Mouse (Mus musculus) spleen, postnatal 14 days (tissue): ENCODE results near the gene Ptpa.
A peak's percentile ranks its signal among the peaks of the same experiment; 100 is the strongest.
"Not testable (repeated sequence)": the region's sequence is repeated elsewhere in the genome, so short reads cannot be mapped to it uniquely, and the experiment has no call there.

Experiments
- DNase-seq, 2 experiments: peaks; one replicate each; pipeline ENCODE4 v3.0.0; 2021 to 2022; ENCODE audit warnings: low spot score in 2 of 2

Gene Ptpa

GRCm38 (mm10) chr2:30402351-30402826 is 13.4 kb upstream of the Ptpa start:
- no peak for DNase-seq

- DNase-seq = no peak
Observed at GRCm38 (mm10) chr2:30402843-30403242, 13.0 kb upstream of the Ptpa start.

- DNase-seq = no peak
Observed at GRCm38 (mm10) chr2:30403870-30404269, 12.0 kb upstream of the Ptpa start.

- DNase-seq = no peak
Observed at GRCm38 (mm10) chr2:30407221-30407620, 8.6 kb upstream of the Ptpa start.

- DNase-seq = no peak
Observed at GRCm38 (mm10) chr2:30407778-30408177, 8.1 kb upstream of the Ptpa start.

GRCm38 (mm10) chr2:30408452-30409100 is 7.3 kb upstream of the Ptpa start:
- no peak for DNase-seq

GRCm38 (mm10) chr2:30409454-30410176 is 6.2 kb upstream of the Ptpa start:
- no peak for DNase-seq

GRCm38 (mm10) chr2:30413038-30413973 is 2.5 kb upstream of the Ptpa start:
- DNase-seq = no peak

- no peak for DNase-seq
Observed at GRCm38 (mm10) chr2:30414101-30414500, 1.7 kb upstream of the Ptpa start.

- DNase-seq = no peak
Observed at GRCm38 (mm10) chr2:30414681-30415080, 1.2 kb upstream of the Ptpa start.

GRCm38 (mm10) chr2:30415157-30415935 is 493 bp upstream of the Ptpa start, which contains the start of gene Crat:
Gene Crat (minus strand): TSS chr2:30415813.
- DNase-seq = peak; percentile 85 to 87

- no peak for DNase-seq
Observed at GRCm38 (mm10) chr2:30416649-30416965, 768 bp downstream of the Ptpa start.

- DNase-seq = not testable (repeated sequence)
Observed at GRCm38 (mm10) chr2:30417154-30417553, 1.3 kb downstream of the Ptpa start.

- DNase-seq = no peak
Observed at GRCm38 (mm10) chr2:30417595-30418165, 1.8 kb downstream of the Ptpa start.

- DNase-seq = no peak
Observed at GRCm38 (mm10) chr2:30418259-30418658, 2.4 kb downstream of the Ptpa start.

- DNase-seq = no peak
Observed at GRCm38 (mm10) chr2:30419112-30419511, 3.3 kb downstream of the Ptpa start.

- DNase-seq = no peak
Observed at GRCm38 (mm10) chr2:30421432-30421831, 5.6 kb downstream of the Ptpa start.

GRCm38 (mm10) chr2:30429156-30429555 is 13.3 kb downstream of the Ptpa start:
- DNase-seq = no peak

- peak; percentile 39 to 68 for DNase-seq
Observed at GRCm38 (mm10) chr2:30435326-30436155, 19.7 kb downstream of the Ptpa start.

- no peak for DNase-seq
Observed at GRCm38 (mm10) chr2:30436156-30436545, 20.3 kb downstream of the Ptpa start.
